Mouse (Mus musculus) fat pad, adult 2 months (tissue): Measurements from ENCODE around the gene Kmt2b.

ENCODE experiments used
- DNase-seq: peaks from one replicate; pipeline ENCODE4 v3.0.0-alpha.2; 2011; ENCODE audit warnings: low read depth, low spot score; ENCODE audit errors: extremely low read depth

Kmt2b gene

GRCm38 (mm10) chr7:30567555-30567954 lies 21.0 kb downstream of the Kmt2b start:
- no peak for DNase-seq

- DNase-seq = no peak
Observed at GRCm38 (mm10) chr7:30566033-30566432, 22.5 kb downstream of the Kmt2b start.

GRCm38 (mm10) chr7:30564970-30565571 lies 23.5 kb downstream of the Kmt2b start, which contains the start of gene Igflr1:
Gene Igflr1, plus strand, starts transcription at chr7:30565427.
- no peak for DNase-seq

GRCm38 (mm10) chr7:30563906-30564280 lies 24.6 kb downstream of the Kmt2b start:
- no peak for DNase-seq

GRCm38 (mm10) chr7:30563117-30563905 lies 25.2 kb downstream of the Kmt2b start, which contains the start of the genes U2af1l4, Gm49396 and Psenen:
Gene U2af1l4, plus strand, starts transcription at chr7:30563301.
Gene Gm49396, plus strand, starts transcription at chr7:30563344.
Gene Psenen, minus strand, starts transcription at chr7:30563627.
- peak; percentile 86 for DNase-seq

GRCm38 (mm10) chr7:30562526-30563116 lies 25.9 kb downstream of the Kmt2b start:
- no peak for DNase-seq

GRCm38 (mm10) chr7:30560296-30560695 lies 28.2 kb downstream of the Kmt2b start:
- no peak for DNase-seq

- peak; percentile 91 for DNase-seq
Observed at GRCm38 (mm10) chr7:30559443-30559954, 29.0 kb downstream of the Kmt2b start, which contains the start of gene Lin37. Gene Lin37, minus strand, starts transcription at chr7:30559838.

GRCm38 (mm10) chr7:30558656-30559442 lies 29.7 kb downstream of the Kmt2b start:
- DNase-seq = no peak

- no peak for DNase-seq
Observed at GRCm38 (mm10) chr7:30557901-30558514, 30.5 kb downstream of the Kmt2b start.

- DNase-seq = no peak
Observed at GRCm38 (mm10) chr7:30556894-30557536, 31.5 kb downstream of the Kmt2b start.

- no peak for DNase-seq
Observed at GRCm38 (mm10) chr7:30553810-30554584, 34.5 kb downstream of the Kmt2b start.

- no peak for DNase-seq
Observed at GRCm38 (mm10) chr7:30553021-30553589, 35.4 kb downstream of the Kmt2b start.

GRCm38 (mm10) chr7:30552102-30553020 lies 36.2 kb downstream of the Kmt2b start, which contains the start of the genes Hspb6 and Proser3:
Gene Hspb6, plus strand, starts transcription at chr7:30552178.
Gene Proser3, minus strand, starts transcription at chr7:30552299.
- peak; percentile 97 for DNase-seq

- peak; percentile 45 for DNase-seq
Observed at GRCm38 (mm10) chr7:30551445-30552101, 37.0 kb downstream of the Kmt2b start.

- no peak for DNase-seq
Observed at GRCm38 (mm10) chr7:30550603-30551002, 37.9 kb downstream of the Kmt2b start.

- DNase-seq = no peak
Observed at GRCm38 (mm10) chr7:30549880-30550279, 38.6 kb downstream of the Kmt2b start.
